Mouse (Mus musculus) forelimb bud, embryonic 11.5 days (tissue): ENCODE data around the gene Hspa8.

Source experiments
- DNase-seq: peaks from one replicate; pipeline ENCODE4 v3.0.0-alpha.2; 2012; ENCODE audit warnings: low read depth, low spot score

The Hspa8 gene

DNA sequence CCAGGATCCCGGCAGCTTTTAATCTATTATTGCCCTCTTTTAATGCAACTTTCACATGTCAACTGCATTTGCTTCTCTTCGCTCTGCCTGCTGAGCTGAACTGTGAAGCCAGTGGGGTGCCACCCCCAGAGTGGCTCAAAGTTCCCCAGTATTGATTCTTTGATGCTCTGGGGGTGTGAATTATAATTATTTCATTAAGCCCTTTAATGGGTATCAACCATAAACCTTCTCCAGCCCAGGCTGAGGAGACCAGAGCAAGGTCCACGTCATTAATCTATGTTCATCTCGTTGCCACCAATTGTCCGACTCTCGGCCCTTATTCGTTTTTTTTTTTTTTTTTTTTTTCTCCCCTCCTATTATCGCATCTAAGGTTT, 8.1 kb downstream of the Hspa8 start:
- DNase-seq = no peak

- no peak for DNase-seq
These were observed 11.1 kb downstream of the Hspa8 start for GRCm38 (mm10) chr9:40811860-40812259.

- DNase-seq = no peak
These were observed 13.3 kb downstream of the Hspa8 start for GRCm38 (mm10) chr9:40814060-40814459.

GRCm38 (mm10) chr9:40817325-40818028, 16.7 kb downstream of the Hspa8 start:
- no peak for DNase-seq

- no peak for DNase-seq
These were observed 24.8 kb downstream of the Hspa8 start for GRCm38 (mm10) chr9:40825601-40826000.

DNA sequence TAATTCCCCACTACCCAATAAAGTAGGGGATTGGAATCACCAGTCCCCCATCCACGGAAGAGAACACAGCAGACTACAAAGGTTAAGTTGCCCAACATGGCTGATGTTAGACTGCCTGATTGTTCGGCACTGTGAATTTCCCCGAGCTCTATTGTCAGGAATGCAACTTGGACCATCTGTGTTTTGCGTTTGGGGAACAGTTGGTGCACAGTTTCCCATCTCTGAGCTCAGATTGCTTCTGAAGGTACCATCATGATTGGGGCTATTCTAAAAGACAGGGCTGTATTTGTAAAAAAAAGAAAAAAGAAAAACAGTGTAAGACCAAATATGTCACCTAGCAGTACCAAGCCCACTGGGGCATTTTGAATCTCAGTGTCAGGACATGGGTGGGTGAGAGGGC, 26.6 kb downstream of the Hspa8 start:
- no peak for DNase-seq

- DNase-seq = peak; percentile 84
These were observed 33.8 kb downstream of the Hspa8 start for GRCm38 (mm10) chr9:40834569-40834968.

DNA sequence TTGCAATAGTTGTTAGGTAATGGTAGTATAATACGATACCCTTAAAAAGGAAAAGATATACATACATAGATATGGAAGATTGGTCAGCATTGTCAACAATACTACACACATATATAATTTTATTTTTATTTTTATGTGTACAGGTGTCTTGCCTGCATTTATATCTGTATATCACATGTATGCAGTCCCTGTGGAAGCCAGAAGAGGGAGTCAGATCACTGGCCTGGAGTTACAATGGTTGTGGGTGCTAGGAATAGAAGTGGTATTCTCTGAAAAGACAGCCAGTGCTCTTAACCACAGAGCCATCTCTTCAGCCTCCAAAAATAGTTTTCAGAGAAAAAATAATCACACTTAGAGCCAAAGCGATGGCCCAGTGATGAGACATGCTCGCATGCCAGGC, 35.9 kb downstream of the Hspa8 start:
- no peak for DNase-seq

GRCm38 (mm10) chr9:40839662-40840061, 38.9 kb downstream of the Hspa8 start:
- DNase-seq = no peak

- DNase-seq = no peak
These were observed 50.7 kb downstream of the Hspa8 start for GRCm38 (mm10) chr9:40851515-40851914.

DNA sequence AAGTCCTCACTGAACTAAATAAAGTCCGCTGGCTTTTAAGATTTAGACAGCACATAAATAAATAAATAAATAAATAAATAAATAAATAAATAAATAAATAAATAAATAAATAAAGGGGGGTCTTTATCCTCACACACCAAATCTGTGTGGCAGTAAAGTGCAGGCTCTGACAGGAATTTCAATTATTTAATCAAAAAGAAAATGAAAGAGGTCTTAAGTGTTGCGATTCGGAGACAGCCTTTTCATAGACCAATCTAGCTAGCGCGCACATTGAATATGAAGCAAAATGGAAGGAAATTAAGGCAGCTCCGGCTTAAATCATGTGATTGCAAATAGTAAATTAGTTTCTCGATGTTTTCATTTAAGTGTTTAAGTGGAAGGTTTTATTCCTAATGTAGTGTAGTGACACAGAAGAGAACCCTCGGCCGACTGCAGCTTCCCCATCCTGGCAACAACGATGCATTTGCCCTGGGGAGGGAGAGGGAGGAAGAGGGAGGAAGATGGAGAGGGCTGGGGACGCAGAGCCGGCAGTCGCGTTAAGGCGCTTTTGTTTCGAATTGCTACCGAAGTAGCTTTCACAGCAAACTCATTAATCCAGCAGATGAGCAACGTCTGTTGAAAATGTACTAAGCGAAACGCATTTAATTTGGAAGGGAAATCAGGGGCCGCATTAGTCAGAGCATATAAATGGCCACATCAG, 57.8 kb downstream of the Hspa8 start:
- DNase-seq = no peak

GRCm38 (mm10) chr9:40859196-40859595, 58.4 kb downstream of the Hspa8 start:
- DNase-seq = no peak
